Mouse (Mus musculus) heart, adult 18-20 months (tissue): ENCODE measurements around the gene Col6a6. TPM values are rescaled to one million over a fixed set of nuclear protein-coding genes. Genes with fewer than 3 reads are reported as not detected.

Source experiments
- DNase-seq, 2 experiments: peaks; one replicate each; pipeline ENCODE4 v3.0.0; 2021 to 2022; ENCODE audit warnings: mixed read lengths in 1 of 2
- total RNA-seq, 2 experiments: library from RNA; stranded (reverse); gene quantifications; 2 replicates each; pipeline ENCODE4 v1.2.3; 2021

The Col6a6 gene
- total RNA-seq, 2 experiments from 2014 or later: 2.8 to 3.5 TPM

GRCm38 (mm10) chr9:105801463-105801862 is 26.5 kb downstream of the Col6a6 start:
- peak; percentile 76 to 78 for DNase-seq

GRCm38 (mm10) chr9:105800286-105800685 is 27.7 kb downstream of the Col6a6 start:
- DNase-seq: no peak

GRCm38 (mm10) chr9:105796137-105796536 is 31.8 kb downstream of the Col6a6 start:
- no peak for DNase-seq

- DNase-seq: no peak
These were observed 33.0 kb downstream of the Col6a6 start for GRCm38 (mm10) chr9:105794965-105795364.

GRCm38 (mm10) chr9:105791810-105792209 is 36.1 kb downstream of the Col6a6 start:
- no peak for DNase-seq

- no peak for DNase-seq
These were observed 39.8 kb downstream of the Col6a6 start for GRCm38 (mm10) chr9:105788203-105788602.

DNA sequence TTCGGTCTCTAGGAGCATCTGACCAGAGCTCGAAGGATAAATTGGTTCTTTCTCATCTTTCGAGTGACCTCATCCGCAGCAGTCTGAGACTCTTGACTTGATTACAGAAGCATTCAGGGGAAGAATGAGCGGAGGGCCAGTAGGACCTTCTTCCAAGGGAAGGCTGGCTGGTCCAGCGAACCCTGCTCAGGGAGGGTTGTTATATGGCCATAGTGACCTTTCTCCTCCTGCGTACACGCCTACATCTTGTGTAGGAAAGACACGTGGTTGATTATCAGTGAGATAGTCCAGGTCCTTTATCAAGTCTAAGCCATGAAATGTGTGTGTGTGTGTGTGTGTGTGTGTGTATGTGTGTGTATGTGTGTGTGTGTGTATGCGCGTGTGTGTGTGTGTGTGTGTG is 40.2 kb downstream of the Col6a6 start:
- DNase-seq: no peak

DNA sequence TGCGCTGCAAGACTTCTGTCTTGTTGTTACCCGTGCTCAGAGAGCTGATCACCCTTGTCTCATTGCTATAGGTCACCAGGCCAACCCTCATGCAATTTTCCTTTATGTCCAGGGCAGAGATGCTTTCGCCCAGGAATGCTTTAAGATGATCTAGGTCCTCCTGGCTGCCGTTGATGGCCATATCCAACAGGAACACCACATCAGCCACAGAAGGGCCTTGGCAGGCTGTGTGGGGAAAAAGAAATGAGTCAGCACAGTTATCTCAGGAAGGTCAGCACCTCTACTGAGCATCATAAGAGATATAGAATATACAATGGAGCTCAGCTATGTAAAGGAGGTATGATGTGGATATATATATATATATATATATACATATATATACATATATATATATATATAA is 43.9 kb downstream of the Col6a6 start:
- DNase-seq: no peak

DNA sequence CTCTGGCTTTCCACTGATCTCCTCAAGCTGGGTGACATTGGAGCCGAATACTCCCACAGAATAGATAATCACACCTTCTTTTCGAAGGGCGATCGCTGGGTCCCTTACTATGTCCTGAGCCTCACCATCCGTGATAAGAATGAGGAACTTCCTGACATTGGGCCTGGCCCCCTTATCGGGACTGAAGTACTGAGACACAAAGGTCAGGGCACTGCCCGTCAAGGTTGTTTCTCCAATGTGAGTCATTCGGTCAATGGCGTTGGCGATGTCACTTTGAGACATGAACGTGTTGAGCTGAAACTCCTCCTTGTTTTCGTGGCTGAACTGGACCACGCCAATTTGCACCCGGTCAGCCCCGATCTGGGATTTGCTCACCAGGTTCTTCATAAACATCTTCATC is 47.3 kb downstream of the Col6a6 start:
- DNase-seq: no peak

DNA sequence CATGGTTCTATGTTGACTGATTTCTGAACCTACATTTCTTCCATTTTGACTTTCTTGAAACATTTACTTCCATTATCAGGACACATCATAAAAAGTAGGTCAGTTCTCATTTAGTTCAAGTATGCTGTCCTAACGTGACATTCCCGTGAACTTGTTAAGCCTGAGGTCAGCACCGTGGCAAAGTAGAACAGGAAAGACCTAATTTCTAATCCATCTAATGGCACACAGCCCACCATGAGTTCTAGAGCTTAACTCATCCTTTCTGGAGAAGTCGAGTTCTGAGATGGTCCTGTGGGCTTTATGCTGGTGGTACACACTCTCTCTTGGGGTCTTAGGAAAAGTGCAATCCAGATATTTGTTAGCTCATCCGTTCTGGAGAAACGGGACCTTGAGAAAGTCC is 49.2 kb downstream of the Col6a6 start:
- DNase-seq: no peak

DNA sequence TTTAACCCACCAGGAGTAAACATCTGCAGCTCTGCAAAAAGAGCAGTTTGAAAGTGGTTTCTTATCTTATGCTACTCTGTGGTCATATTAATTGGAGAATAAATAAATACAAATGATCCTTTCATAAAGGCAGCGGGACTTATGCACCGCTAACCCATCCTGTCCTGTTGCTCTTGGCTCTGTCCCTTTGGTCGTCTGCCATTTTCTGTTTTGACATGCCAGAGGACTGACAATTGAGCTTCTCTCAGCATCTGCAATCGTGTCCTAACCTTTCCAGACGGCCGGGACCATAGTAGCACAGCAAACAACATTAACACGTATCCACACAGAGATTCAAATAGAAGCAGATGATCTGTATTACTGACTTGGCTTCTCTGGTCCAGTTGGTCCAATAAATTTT is 53.1 kb downstream of the Col6a6 start:
- DNase-seq: peak; percentile 80 to 86

GRCm38 (mm10) chr9:105774321-105774720 is 53.6 kb downstream of the Col6a6 start:
- no peak for DNase-seq

DNA sequence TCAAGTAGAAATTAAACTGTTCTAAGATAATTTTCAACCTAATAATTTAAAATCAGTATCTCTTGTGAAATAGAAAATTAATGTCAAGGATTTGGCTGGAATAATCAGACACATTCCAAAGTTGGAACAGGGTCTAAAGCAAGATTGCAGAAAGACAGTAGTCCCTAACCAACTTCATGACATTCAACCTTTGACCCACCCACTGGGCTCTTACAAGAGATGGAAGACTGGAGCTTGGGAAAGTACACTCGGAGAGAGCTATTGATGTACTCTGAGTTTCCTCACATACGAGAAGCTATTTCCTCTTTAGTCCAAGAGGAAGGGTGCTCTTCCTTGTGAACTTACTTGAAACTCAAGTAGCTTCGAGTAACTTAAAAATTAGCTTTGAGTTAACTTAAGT is 56.6 kb downstream of the Col6a6 start:
- no peak for DNase-seq

DNA sequence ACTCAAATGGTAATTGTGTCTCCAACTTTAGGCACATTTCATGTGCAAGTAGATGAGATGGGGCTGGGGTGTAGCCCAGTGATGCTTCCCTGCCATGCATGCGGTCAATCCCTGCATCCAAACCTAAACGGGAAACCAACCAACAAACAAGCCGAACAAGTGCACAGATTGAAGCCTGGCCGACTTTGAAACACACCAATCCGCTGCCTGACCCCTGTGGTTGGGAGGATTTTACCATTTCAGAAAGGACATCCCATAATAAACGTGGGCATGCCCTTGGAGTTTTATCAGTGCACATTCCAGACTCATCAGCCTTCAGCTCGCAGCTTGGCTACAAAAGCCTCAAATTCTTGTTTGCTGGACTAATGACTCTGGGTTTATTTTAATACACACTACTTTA is 57.3 kb downstream of the Col6a6 start:
- DNase-seq: peak in 1 of 2 experiments; percentile 18

DNA sequence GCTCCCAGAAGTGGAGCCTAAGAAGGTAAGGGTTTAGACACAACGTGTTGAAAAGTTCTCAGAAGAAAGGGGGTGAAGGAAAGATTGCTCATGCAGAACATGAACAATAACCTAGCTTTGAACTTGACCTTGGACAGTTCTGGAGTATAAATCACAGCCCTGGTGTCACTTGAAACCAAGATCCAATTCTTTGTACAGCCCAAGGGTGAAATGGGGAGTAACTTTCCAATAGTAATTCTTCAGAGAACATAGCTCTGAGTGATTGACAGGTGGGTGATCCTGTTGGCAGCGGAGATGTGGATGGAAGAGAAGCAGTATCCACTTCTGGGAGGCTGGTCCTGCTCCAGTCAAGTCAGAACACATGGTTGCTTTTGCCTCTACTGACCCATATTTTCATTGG is 62.1 kb downstream of the Col6a6 start:
- DNase-seq: no peak

DNA sequence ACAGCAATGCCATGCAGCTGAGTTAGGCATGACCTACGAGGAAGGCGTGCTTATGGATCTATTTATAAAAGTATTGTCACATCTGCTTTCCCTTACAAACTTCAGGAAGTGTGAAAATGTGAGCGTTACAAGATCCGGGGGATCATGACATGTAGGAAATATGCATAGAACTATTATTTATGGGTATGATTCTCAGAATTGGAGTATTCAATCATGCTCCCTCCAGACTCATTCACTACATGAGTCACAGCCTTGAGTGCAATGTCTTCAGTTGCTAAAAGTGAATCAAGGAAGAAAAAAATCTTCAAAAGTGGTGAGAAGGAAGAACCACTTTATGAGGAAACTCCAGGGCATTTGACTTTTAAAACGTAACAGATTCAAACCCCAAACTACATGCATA is 63.3 kb downstream of the Col6a6 start:
- DNase-seq: no peak

DNA sequence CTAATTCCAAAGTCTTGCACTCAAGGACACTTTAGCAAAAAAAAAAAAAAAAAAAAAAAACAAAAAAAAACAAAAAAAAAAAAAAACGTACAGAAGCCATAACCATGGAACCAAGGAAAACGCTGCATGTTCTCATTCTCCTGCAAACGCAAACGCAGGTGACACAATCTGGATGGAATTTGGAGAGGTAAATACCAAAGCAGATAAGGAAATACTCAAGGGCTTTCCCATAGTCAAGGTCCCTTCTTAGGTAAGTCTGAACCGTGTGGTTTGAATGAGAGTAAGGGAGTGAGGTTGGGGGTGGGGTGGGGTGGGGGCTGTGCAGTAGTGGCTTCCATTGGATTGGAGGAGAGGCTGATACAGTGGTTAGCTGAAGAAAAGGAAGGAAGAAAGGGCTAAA is 63.8 kb downstream of the Col6a6 start:
- DNase-seq: no peak

GRCm38 (mm10) chr9:105763625-105764024 is 64.3 kb downstream of the Col6a6 start:
- DNase-seq: no peak

GRCm38 (mm10) chr9:105762274-105762673 is 65.7 kb downstream of the Col6a6 start:
- no peak for DNase-seq

DNA sequence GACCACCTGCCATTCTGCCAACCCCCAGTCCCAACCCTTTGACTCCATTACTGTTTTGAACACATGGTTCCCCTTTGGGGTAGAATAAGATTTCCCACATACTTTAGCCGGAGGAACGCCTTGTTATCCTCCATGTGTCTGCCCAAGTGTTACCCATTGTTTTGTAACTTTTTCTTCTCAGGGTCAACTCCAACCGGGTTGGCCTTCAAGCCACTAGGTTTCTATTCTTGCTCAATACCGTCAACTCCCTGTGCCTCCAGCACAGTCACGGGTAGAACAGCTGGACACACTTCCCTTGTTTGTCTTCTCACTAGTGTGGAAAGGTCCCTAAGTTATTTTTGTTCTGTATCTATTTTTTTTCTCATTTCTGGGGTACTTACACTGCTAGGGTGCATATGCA is 69.1 kb downstream of the Col6a6 start:
- peak in 1 of 2 experiments; percentile 65 for DNase-seq

DNA sequence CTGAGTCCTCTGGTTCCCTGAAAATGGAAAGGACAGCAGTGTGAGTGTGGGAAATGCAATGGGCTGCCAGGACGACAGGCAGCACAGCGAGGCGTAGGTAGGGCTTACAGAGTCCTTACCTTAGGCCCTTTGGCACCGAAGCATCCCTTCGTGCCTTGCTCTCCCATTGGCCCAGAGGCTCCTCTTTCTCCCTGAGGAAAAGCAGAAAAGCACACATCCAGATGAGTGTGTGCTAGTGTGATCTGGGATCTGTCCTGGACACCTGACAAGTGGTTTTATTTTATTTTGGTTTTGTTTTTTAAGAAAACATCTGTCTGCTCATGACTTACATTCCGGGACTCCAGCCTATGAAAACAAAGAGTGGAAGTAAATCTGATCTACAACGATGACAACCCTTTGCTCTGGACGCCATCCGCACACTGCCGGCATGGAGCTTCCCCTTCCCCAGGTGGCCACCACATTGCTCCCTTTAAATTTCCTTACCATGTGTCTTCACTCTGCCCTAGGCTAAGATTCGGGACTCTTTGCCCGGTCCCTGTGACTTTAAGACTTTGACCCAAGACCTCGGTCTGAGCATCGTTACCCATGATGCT is 69.7 kb downstream of the Col6a6 start:
- peak; percentile 39 to 41 for DNase-seq

GRCm38 (mm10) chr9:105754256-105754655 is 73.7 kb downstream of the Col6a6 start:
- DNase-seq: no peak

DNA sequence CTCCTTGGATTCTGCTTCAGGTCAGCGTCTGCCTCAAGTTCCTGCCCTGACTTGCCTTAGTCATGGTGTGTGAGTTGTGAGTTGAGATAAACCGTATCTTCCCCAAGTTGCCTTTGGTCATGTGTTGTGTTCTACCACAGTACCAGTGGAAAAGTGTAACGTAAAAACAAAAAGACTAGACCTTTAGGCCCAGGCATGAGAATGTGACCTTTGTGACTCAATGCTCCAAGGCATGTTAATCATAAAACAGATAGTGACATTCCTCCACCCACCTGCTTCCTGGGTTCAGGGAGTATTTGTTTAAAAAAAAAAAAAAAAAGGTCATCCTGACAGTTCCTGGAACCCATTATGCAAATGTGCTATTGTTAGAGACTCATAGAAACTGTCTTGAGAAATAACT is 82.1 kb downstream of the Col6a6 start:
- no peak for DNase-seq

DNA sequence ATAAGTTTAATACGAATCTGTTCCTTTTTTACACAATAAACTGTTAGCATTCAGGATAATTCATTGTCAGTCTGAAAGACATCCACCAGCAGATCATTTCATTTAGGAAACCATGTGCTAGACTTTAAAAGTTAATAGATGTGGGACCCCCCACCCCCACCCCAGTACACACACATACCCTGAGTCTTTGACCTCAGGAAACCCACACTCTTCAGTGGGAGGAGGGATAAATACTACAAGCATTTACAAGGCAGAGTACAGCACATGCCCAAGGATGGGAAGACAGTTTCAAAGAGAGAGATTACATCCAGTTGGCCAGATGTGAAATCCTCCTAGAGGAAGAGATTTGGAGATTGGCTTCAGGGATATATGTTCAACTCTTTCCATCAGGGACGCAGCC is 87.5 kb downstream of the Col6a6 start:
- DNase-seq: no peak

DNA sequence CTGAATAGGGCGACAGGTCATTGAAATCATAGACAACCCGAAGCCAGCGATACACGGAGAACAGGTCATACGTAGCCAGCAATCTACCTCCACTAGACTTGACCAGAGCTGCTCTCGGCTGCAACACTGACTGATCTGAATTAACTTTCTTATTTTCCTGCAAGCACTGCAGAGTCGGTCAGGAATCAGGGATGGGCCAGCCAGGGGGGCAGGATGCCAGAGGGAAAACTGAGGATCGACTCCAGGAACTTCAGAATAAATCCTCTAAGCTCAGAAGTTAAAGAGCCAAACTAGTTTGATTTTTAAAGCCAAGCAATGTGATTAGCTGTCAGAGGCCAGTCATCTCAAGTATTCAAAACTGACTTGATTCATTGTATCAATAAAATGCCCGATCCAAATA is 88.5 kb downstream of the Col6a6 start:
- DNase-seq: no peak
